Mouse (Mus musculus): ENCODE data around the gene Scamp5. TPM values are rescaled to one million over a fixed set of nuclear protein-coding genes. Genes with fewer than 3 reads are reported as not detected.
"Not testable (repeated sequence)": the region's sequence is repeated elsewhere in the genome, so short reads cannot be mapped to it uniquely, and the experiment has no call there.

Gene Scamp5
- polyA plus RNA-seq, 1 experiment from 2014 or later, result 10.9 TPM

- WGBS, result 40% methylated on average over 9 of the region's 9 CpGs
- no peak overlapping the region; the same call in 1 of the 2 replicates for H3K9ac ChIP-seq (ENCODE audit: low read depth, low read length)
These were observed 36.7 kb downstream of the Scamp5 start for GRCm38 (mm10) chr9:57431202-57431601.

DNA sequence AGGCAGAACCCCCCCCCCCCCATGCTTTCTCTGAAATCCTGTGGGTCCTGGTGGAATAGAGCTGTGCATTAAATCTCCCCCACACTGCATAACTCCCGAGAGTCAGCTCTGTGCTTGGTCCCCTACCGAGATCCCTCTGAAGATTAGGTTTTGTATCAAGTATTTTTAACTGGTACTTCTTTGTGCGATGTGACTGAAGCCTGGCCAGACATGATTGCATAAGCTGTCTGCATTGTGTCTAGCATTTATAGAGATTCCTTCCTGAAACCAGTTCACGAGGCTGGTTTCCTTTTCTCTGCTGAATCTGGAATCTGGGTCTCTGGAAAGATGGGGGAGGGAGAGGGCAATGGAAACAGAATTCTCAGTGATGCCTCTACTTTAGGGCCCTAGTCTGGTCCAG is 39.5 kb downstream of the Scamp5 start:
- Histone ChIP-seq H3K27me3 (replicated peaks; ENCODE audit: control insufficient read depth, insufficient read depth, low read length) (no peaks in the 10 kb centered on the region), H3K27ac (replicated peaks; ENCODE audit: low read depth, low read length) (no peak overlapping the region), H3K9me3 (ENCODE audit: control insufficient read depth, low read length) (no peaks in the 10 kb centered on the region), H3K9ac (ENCODE audit: low read depth, low read length) (no peak overlapping the region), H3K36me3 (ENCODE audit: control insufficient read depth, insufficient read depth, low read length) (no peaks in the 10 kb centered on the region), H3K4me3 (ENCODE audit: low read depth, low read length) (no peak overlapping the region), H3K4me2 (ENCODE audit: low read depth, low read length) (no peak overlapping the region), H3K4me1 (ENCODE audit: control insufficient read depth, insufficient read depth, low read length) (peaks cover 17% of the 10 kb centered on the region)
- DNase-seq (ENCODE audit: low spot score), result peak; percentile 46
- WGBS, result 25% methylated on average over 4 of the region's 4 CpGs
- ATAC-seq (ENCODE audit: low read depth), result peak; percentile 45; the same call in 1 of the 2 replicates

More at GRCm38 (mm10) chr9:57431202-57431601, 36.7 kb downstream of the Scamp5 start:
- H3K4me3 ChIP-seq (ENCODE audit: low read depth, low read length), result no peak overlapping the region
- no peaks in the 10 kb centered on the region for H3K9me3 ChIP-seq (ENCODE audit: control insufficient read depth, low read length)
- H3K36me3 ChIP-seq (ENCODE audit: control insufficient read depth, insufficient read depth, low read length), result no peaks in the 10 kb centered on the region
- no peak for ATAC-seq (ENCODE audit: low read depth)
- H3K4me2 ChIP-seq (ENCODE audit: low read depth, low read length), result no peak overlapping the region
- H3K4me1 ChIP-seq (ENCODE audit: control insufficient read depth, insufficient read depth, low read length), result peaks cover 19% of the 10 kb centered on the region
- no peaks in the 10 kb centered on the region for H3K27me3 ChIP-seq (replicated peaks; ENCODE audit: control insufficient read depth, insufficient read depth, low read length)
- H3K27ac ChIP-seq (replicated peaks; ENCODE audit: low read depth, low read length), result no peak overlapping the region
- no peak for DNase-seq (ENCODE audit: low spot score)

DNA sequence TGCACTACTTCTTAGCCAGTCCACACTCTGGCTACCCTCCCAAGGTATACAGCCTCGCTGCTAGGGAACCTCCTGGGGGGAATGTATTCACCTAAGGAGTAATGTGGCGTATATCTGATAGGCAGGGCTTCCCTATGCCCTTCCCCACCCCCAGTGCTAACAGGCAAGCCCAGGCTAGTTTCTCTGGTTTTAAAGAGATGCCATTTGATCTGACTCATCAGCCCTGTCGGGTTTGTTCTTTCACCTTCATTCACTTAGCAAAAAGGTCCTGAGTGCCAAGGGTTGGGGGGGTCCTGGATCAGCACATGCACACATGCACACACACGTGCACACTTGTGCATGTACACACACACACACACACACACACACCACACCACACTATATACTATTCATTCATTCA is 39.9 kb downstream of the Scamp5 start:
- no peaks in the 10 kb centered on the region for H3K36me3 ChIP-seq (ENCODE audit: control insufficient read depth, insufficient read depth, low read length)
- no peak overlapping the region for H3K9ac ChIP-seq (ENCODE audit: low read depth, low read length)
- DNase-seq (ENCODE audit: low spot score) (peak; percentile 70), ATAC-seq (ENCODE audit: low read depth) (peak; percentile 38; the same call in 1 of the 2 replicates)
- no peaks in the 10 kb centered on the region for H3K9me3 ChIP-seq (ENCODE audit: control insufficient read depth, low read length)
- 55% methylated on average over 4 of the region's 4 CpGs for WGBS
- H3K27me3 ChIP-seq (replicated peaks; ENCODE audit: control insufficient read depth, insufficient read depth, low read length), result no peaks in the 10 kb centered on the region
- no peak overlapping the region for H3K4me3 ChIP-seq (ENCODE audit: low read depth, low read length)
- no peak overlapping the region for H3K4me2 ChIP-seq (ENCODE audit: low read depth, low read length)
- H3K4me1 ChIP-seq (ENCODE audit: control insufficient read depth, insufficient read depth, low read length), result peaks cover 12% of the 10 kb centered on the region
- no peak overlapping the region for H3K27ac ChIP-seq (replicated peaks; ENCODE audit: low read depth, low read length)

GRCm38 (mm10) chr9:57427123-57427522 is 40.7 kb downstream of the Scamp5 start:
- not testable (repeated sequence) for H3K9ac ChIP-seq (ENCODE audit: low read depth, low read length); H3K27me3 ChIP-seq (replicated peaks; ENCODE audit: control insufficient read depth, insufficient read depth, low read length); H3K4me2 ChIP-seq (ENCODE audit: low read depth, low read length); H3K4me1 ChIP-seq (ENCODE audit: control insufficient read depth, insufficient read depth, low read length); H3K9me3 ChIP-seq (ENCODE audit: control insufficient read depth, low read length); DNase-seq (ENCODE audit: low spot score); H3K36me3 ChIP-seq (ENCODE audit: control insufficient read depth, insufficient read depth, low read length); ATAC-seq (ENCODE audit: low read depth); H3K4me3 ChIP-seq (ENCODE audit: low read depth, low read length); H3K27ac ChIP-seq (replicated peaks; ENCODE audit: low read depth, low read length)
- WGBS, result 94% methylated on average over 4 of the region's 4 CpGs

- Histone ChIP-seq H3K4me2 (ENCODE audit: low read depth, low read length) (no peak overlapping the region), H3K9me3 (ENCODE audit: control insufficient read depth, low read length) (no peaks in the 10 kb centered on the region), H3K36me3 (ENCODE audit: control insufficient read depth, insufficient read depth, low read length) (no peaks in the 10 kb centered on the region), H3K27me3 (replicated peaks; ENCODE audit: control insufficient read depth, insufficient read depth, low read length) (no peaks in the 10 kb centered on the region), H3K27ac (replicated peaks; ENCODE audit: low read depth, low read length) (no peak overlapping the region), H3K4me1 (ENCODE audit: control insufficient read depth, insufficient read depth, low read length) (peaks cover 22% of the 10 kb centered on the region), H3K9ac (ENCODE audit: low read depth, low read length) (no peak overlapping the region), H3K4me3 (ENCODE audit: low read depth, low read length) (no peak overlapping the region)
- DNase-seq (ENCODE audit: low spot score) (peak; percentile 13), ATAC-seq (ENCODE audit: low read depth) (no peak)
- 74% methylated on average over 3 of the region's 3 CpGs for WGBS
These were observed 42.7 kb downstream of the Scamp5 start for GRCm38 (mm10) chr9:57425116-57425515.

DNA sequence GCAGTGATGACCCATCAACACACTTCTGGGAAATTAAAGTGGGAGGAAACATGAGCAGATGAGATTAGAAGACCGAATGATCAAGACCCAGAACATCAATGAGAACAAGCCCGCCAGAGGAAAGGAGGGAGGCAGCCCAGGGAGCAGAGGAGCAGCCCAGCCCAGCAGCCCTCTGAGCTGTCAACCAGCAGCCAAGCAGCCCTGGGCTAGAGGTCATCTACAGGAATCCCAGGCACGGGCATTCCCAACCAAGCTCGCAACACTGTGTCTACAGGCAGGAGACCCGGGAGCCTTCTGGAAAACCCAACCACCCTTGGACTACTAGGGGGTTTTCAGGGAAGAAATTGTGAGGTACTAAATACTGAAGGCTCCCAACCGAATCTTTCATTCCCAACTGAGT is 43.8 kb downstream of the Scamp5 start:
- H3K4me2 ChIP-seq (ENCODE audit: low read depth, low read length), result no peak overlapping the region
- no peak for DNase-seq (ENCODE audit: low spot score)
- ATAC-seq (ENCODE audit: low read depth), result no peak
- no peaks in the 10 kb centered on the region for H3K36me3 ChIP-seq (ENCODE audit: control insufficient read depth, insufficient read depth, low read length)
- 63% methylated on average over 6 of the region's 6 CpGs for WGBS
- H3K27ac ChIP-seq (replicated peaks; ENCODE audit: low read depth, low read length), result no peak overlapping the region
- H3K9me3 ChIP-seq (ENCODE audit: control insufficient read depth, low read length), result no peaks in the 10 kb centered on the region
- H3K9ac ChIP-seq (ENCODE audit: low read depth, low read length), result no peak overlapping the region
- H3K27me3 ChIP-seq (replicated peaks; ENCODE audit: control insufficient read depth, insufficient read depth, low read length), result no peaks in the 10 kb centered on the region
- peaks cover 27% of the 10 kb centered on the region for H3K4me1 ChIP-seq (ENCODE audit: control insufficient read depth, insufficient read depth, low read length)
- no peak overlapping the region for H3K4me3 ChIP-seq (ENCODE audit: low read depth, low read length)

- ATAC-seq (ENCODE audit: low read depth), result no peak
- no peak for DNase-seq (ENCODE audit: low spot score)
- no peak overlapping the region for H3K4me3 ChIP-seq (ENCODE audit: low read depth, low read length)
- peaks cover 20% of the 10 kb centered on the region for H3K4me1 ChIP-seq (ENCODE audit: control insufficient read depth, insufficient read depth, low read length)
- no peaks in the 10 kb centered on the region for H3K27me3 ChIP-seq (replicated peaks; ENCODE audit: control insufficient read depth, insufficient read depth, low read length)
- H3K4me2 ChIP-seq (ENCODE audit: low read depth, low read length), result no peak overlapping the region
- no peak overlapping the region for H3K9ac ChIP-seq (ENCODE audit: low read depth, low read length)
- H3K27ac ChIP-seq (replicated peaks; ENCODE audit: low read depth, low read length), result peak overlapping the region; percentile 87
- H3K9me3 ChIP-seq (ENCODE audit: control insufficient read depth, low read length), result no peaks in the 10 kb centered on the region
- 68% methylated on average over 5 of the region's 5 CpGs for WGBS
- H3K36me3 ChIP-seq (ENCODE audit: control insufficient read depth, insufficient read depth, low read length), result 0 out of 2 replicates have a peak, but pooled peaks cover 3% of the 10 kb centered on the region
These were observed 46.2 kb downstream of the Scamp5 start for GRCm38 (mm10) chr9:57421688-57422111.

DNA sequence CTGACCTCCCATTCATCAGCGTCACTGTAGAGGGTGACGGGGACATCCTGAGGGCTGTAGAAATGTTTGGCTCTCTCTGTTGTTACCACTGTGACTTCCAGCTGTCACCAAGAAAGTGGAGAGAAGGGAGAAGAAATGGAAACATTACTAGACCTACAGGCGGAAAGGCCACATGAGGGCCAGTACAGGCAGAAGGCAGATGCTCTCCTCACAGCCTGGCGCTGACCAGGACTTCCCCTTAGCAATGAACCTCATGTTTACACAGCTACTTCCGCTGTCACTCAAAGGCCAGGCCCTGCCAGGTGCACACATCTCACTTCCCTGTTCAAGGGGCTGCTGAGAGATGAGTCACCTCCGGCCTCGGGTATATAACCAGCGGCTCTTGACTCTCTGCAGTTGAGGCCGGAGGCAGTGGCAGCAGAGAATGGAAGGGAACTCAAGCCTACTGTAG is 46.7 kb downstream of the Scamp5 start:
- H3K9ac ChIP-seq (ENCODE audit: low read depth, low read length), result 0 out of 2 replicates have a peak overlapping the region, but pooled peaks have one; percentile 34
- peak overlapping the region; percentile 31; the same call in 1 of the 2 replicates for H3K4me2 ChIP-seq (ENCODE audit: low read depth, low read length)
- ATAC-seq (ENCODE audit: low read depth), result peak; percentile 13; the same call in 1 of the 2 replicates
- H3K4me1 ChIP-seq (ENCODE audit: control insufficient read depth, insufficient read depth, low read length), result peaks cover 20% of the 10 kb centered on the region
- DNase-seq (ENCODE audit: low spot score), result peak; percentile 70
- WGBS, result 57% methylated on average over 9 of the region's 9 CpGs
- no peaks in the 10 kb centered on the region for H3K27me3 ChIP-seq (replicated peaks; ENCODE audit: control insufficient read depth, insufficient read depth, low read length)
- no peak overlapping the region for H3K4me3 ChIP-seq (ENCODE audit: low read depth, low read length)
- H3K9me3 ChIP-seq (ENCODE audit: control insufficient read depth, low read length), result no peaks in the 10 kb centered on the region
- 0 out of 2 replicates have a peak, but pooled peaks cover 3% of the 10 kb centered on the region for H3K36me3 ChIP-seq (ENCODE audit: control insufficient read depth, insufficient read depth, low read length)
- H3K27ac ChIP-seq (replicated peaks; ENCODE audit: low read depth, low read length), result peak overlapping the region; percentile 87

Measured in embryonic facial prominence, embryonic 14.5 days (tissue).